Mouse (Mus musculus): ENCODE results near the gene Lmntd2. TPM values are rescaled to one million over a fixed set of nuclear protein-coding genes. Genes with fewer than 3 reads are reported as not detected.
A peak's percentile ranks its signal among the peaks of the same experiment; 100 is the strongest.

Lmntd2 gene
- polyA plus RNA-seq, 1 experiment, result 5.7 TPM

- Histone ChIP-seq H3K36me3 (ENCODE audit: control insufficient read depth, insufficient read depth, low read length) (peaks cover 2% of the 10 kb centered on the region; the same call in 1 of the 2 replicates), H3K4me3 (ENCODE audit: insufficient read depth, low read depth, low read length) (no peak overlapping the region), H3K27me3 (replicated peaks; ENCODE audit: control insufficient read depth, insufficient read depth, low read length) (no peaks in the 10 kb centered on the region), H3K27ac (ENCODE audit: insufficient read depth, low read depth, low read length) (no peak overlapping the region), H3K4me1 (ENCODE audit: control insufficient read depth, insufficient read depth, low read length) (peaks cover 8% of the 10 kb centered on the region; the same call in 1 of the 2 replicates)
- 93% methylated on average over 2 of the region's 2 CpGs for WGBS
- TF ChIP-seq POLR2A (IDR thresholded peaks at IDR 0.05; ENCODE audit: low read depth, low read length) (no peak), CTCF (conservative IDR thresholded peaks at IDR 0.05; ENCODE audit: insufficient read depth, insufficient read length, low read depth, low read length) (no peak)
- no peak for DNase-seq
These were observed 18.1 kb downstream of the Lmntd2 start for GRCm38 (mm10) chr7:141195754-141196153.

GRCm38 (mm10) chr7:141194830-141195229 lies 19.1 kb downstream of the Lmntd2 start:
- Histone ChIP-seq H3K36me3 (ENCODE audit: control insufficient read depth, insufficient read depth, low read length) (peaks cover 2% of the 10 kb centered on the region; the same call in 1 of the 2 replicates), H3K27ac (ENCODE audit: insufficient read depth, low read depth, low read length) (peak overlapping the region; percentile 88), H3K4me1 (ENCODE audit: control insufficient read depth, insufficient read depth, low read length) (peaks cover 8% of the 10 kb centered on the region; the same call in 1 of the 2 replicates), H3K27me3 (replicated peaks; ENCODE audit: control insufficient read depth, insufficient read depth, low read length) (no peaks in the 10 kb centered on the region), H3K4me3 (ENCODE audit: insufficient read depth, low read depth, low read length) (peak overlapping the region; percentile 93)
- WGBS, result 1% methylated on average over 28 of the region's 28 CpGs
- no peak for TF ChIP-seq POLR2A (IDR thresholded peaks at IDR 0.05; ENCODE audit: low read depth, low read length)
- DNase-seq, result peak; percentile 95

GRCm38 (mm10) chr7:141194409-141194808 lies 19.5 kb downstream of the Lmntd2 start:
- H3K4me3 ChIP-seq (ENCODE audit: insufficient read depth, low read depth, low read length), result peak overlapping the region; percentile 93
- under 1% methylated on average over 23 of the region's 23 CpGs for WGBS
- H3K36me3 ChIP-seq (ENCODE audit: control insufficient read depth, insufficient read depth, low read length), result peaks cover 2% of the 10 kb centered on the region; the same call in 1 of the 2 replicates
- no peaks in the 10 kb centered on the region for H3K27me3 ChIP-seq (replicated peaks; ENCODE audit: control insufficient read depth, insufficient read depth, low read length)
- no peak for TF ChIP-seq CTCF (conservative IDR thresholded peaks at IDR 0.05; ENCODE audit: insufficient read depth, insufficient read length, low read depth, low read length)
- TF ChIP-seq POLR2A (IDR thresholded peaks at IDR 0.05; ENCODE audit: low read depth, low read length), result no peak
- no peak for DNase-seq
- H3K27ac ChIP-seq (ENCODE audit: insufficient read depth, low read depth, low read length), result peak overlapping the region; percentile 88
- H3K4me1 ChIP-seq (ENCODE audit: control insufficient read depth, insufficient read depth, low read length), result peaks cover 8% of the 10 kb centered on the region; the same call in 1 of the 2 replicates

- under 1% methylated on average over 38 of the region's 39 CpGs for WGBS
- Histone ChIP-seq H3K36me3 (ENCODE audit: control insufficient read depth, insufficient read depth, low read length) (peaks cover 2% of the 10 kb centered on the region; the same call in 1 of the 2 replicates), H3K27me3 (replicated peaks; ENCODE audit: control insufficient read depth, insufficient read depth, low read length) (no peaks in the 10 kb centered on the region), H3K4me1 (ENCODE audit: control insufficient read depth, insufficient read depth, low read length) (peaks cover 8% of the 10 kb centered on the region; the same call in 1 of the 2 replicates), H3K27ac (ENCODE audit: insufficient read depth, low read depth, low read length) (peak within 1 kb of the TSS; percentile 88), H3K4me3 (ENCODE audit: insufficient read depth, low read depth, low read length) (peak within 1 kb of the TSS; percentile 93)
- TF ChIP-seq CTCF (conservative IDR thresholded peaks at IDR 0.05; ENCODE audit: insufficient read depth, insufficient read length, low read depth, low read length) (no peak), POLR2A (IDR thresholded peaks at IDR 0.05; ENCODE audit: low read depth, low read length) (peak; percentile 95)
- DNase-seq, result peak; percentile 99
These were observed 19.9 kb downstream of the Lmntd2 start, which contains the start of the genes Hras and Lrrc56 for GRCm38 (mm10) chr7:141193948-141194347. Gene Hras (minus strand): TSS chr7:141194005. Gene Lrrc56 (plus strand): TSS chr7:141194157.

- Histone ChIP-seq H3K36me3 (ENCODE audit: control insufficient read depth, insufficient read depth, low read length) (peaks cover 2% of the 10 kb centered on the region; the same call in 1 of the 2 replicates), H3K27ac (ENCODE audit: insufficient read depth, low read depth, low read length) (peak overlapping the region; percentile 33), H3K27me3 (replicated peaks; ENCODE audit: control insufficient read depth, insufficient read depth, low read length) (no peaks in the 10 kb centered on the region), H3K4me3 (ENCODE audit: insufficient read depth, low read depth, low read length) (peak overlapping the region; percentile 77), H3K4me1 (ENCODE audit: control insufficient read depth, insufficient read depth, low read length) (peaks cover 8% of the 10 kb centered on the region; the same call in 1 of the 2 replicates)
- peak; percentile 56 for DNase-seq
- under 1% methylated on average over 43 of the region's 43 CpGs for whole genome bisulfite sequencing
- no peak for TF ChIP-seq POLR2A (IDR thresholded peaks at IDR 0.05; ENCODE audit: low read depth, low read length)
- no peak for TF ChIP-seq CTCF (conservative IDR thresholded peaks at IDR 0.05; ENCODE audit: insufficient read depth, insufficient read length, low read depth, low read length)
These were observed 20.5 kb downstream of the Lmntd2 start for GRCm38 (mm10) chr7:141193348-141193856.

GRCm38 (mm10) chr7:141192776-141193347 lies 21.0 kb downstream of the Lmntd2 start:
- H3K27ac ChIP-seq (ENCODE audit: insufficient read depth, low read depth, low read length), result peak overlapping the region; percentile 33; the same call in 1 of the 2 replicates
- peak overlapping the region; percentile 77 for H3K4me3 ChIP-seq (ENCODE audit: insufficient read depth, low read depth, low read length)
- TF ChIP-seq POLR2A (IDR thresholded peaks at IDR 0.05; ENCODE audit: low read depth, low read length) (no peak), CTCF (conservative IDR thresholded peaks at IDR 0.05; ENCODE audit: insufficient read depth, insufficient read length, low read depth, low read length) (no peak)
- no peaks in the 10 kb centered on the region for H3K27me3 ChIP-seq (replicated peaks; ENCODE audit: control insufficient read depth, insufficient read depth, low read length)
- DNase-seq, result no peak
- WGBS, result 28% methylated on average over 12 of the region's 12 CpGs
- H3K4me1 ChIP-seq (ENCODE audit: control insufficient read depth, insufficient read depth, low read length), result peaks cover 8% of the 10 kb centered on the region; the same call in 1 of the 2 replicates
- peaks cover 2% of the 10 kb centered on the region; the same call in 1 of the 2 replicates for H3K36me3 ChIP-seq (ENCODE audit: control insufficient read depth, insufficient read depth, low read length)

Data from kidney, adult 2 months (tissue).